Mouse (Mus musculus) thymus, postnatal 0 days (tissue): ENCODE results near the gene Ptgr2. TPM values are rescaled to one million over a fixed set of nuclear protein-coding genes. Genes with fewer than 3 reads are reported as not detected.
"Not testable (repeated sequence)": the region's sequence is repeated elsewhere in the genome, so short reads cannot be mapped to it uniquely, and the experiment has no call there.

ENCODE experiments used
- DNase-seq: peaks from one replicate; pipeline ENCODE4 v3.0.0-alpha.2; 2015; ENCODE audit warnings: low spot score
- polyA plus RNA-seq: library from polyadenylated mRNA; unstranded; fragments of >200 nt; fragmentation: Nextera tagmentation; extraction: Ambion mirVana; gene quantifications from 2 replicates; pipeline ENCODE4 v1.2.1, GENCODE M21; 2015

Ptgr2 gene
- 34.7 and 35.7 TPM in 2 replicates for polyA plus RNA-seq

- DNase-seq, result peak; percentile 92
These were observed at the start of gene Ptgr2 for GRCm38 (mm10) chr12:84284885-84285592. Ptgr2 (plus strand) TSS chr12:84285232.

GRCm38 (mm10) chr12:84235577-84235976 is 49.5 kb upstream of the Ptgr2 start:
- no peak for DNase-seq

- no peak for DNase-seq
These were observed 48.9 kb upstream of the Ptgr2 start for GRCm38 (mm10) chr12:84235981-84236752.

GRCm38 (mm10) chr12:84237036-84237435 is 48.0 kb upstream of the Ptgr2 start:
- DNase-seq, result not testable (repeated sequence)

GRCm38 (mm10) chr12:84243076-84243770 is 41.8 kb upstream of the Ptgr2 start:
- peak; percentile 93 for DNase-seq

- peak; percentile 60 for DNase-seq
These were observed 39.3 kb upstream of the Ptgr2 start for GRCm38 (mm10) chr12:84245683-84246082.

- DNase-seq, result peak; percentile 75
These were observed 35.8 kb upstream of the Ptgr2 start for GRCm38 (mm10) chr12:84249217-84249616.

- no peak for DNase-seq
These were observed 32.2 kb upstream of the Ptgr2 start for GRCm38 (mm10) chr12:84252811-84253210.

GRCm38 (mm10) chr12:84254886-84255285 is 30.1 kb upstream of the Ptgr2 start:
- no peak for DNase-seq

- no peak for DNase-seq
These were observed 24.7 kb upstream of the Ptgr2 start for GRCm38 (mm10) chr12:84260363-84260762.

- DNase-seq, result no peak
These were observed 17.8 kb upstream of the Ptgr2 start for GRCm38 (mm10) chr12:84267264-84267663.

- no peak for DNase-seq
These were observed 11.7 kb upstream of the Ptgr2 start for GRCm38 (mm10) chr12:84273366-84273765.

- DNase-seq, result no peak
These were observed 9.7 kb upstream of the Ptgr2 start for GRCm38 (mm10) chr12:84275288-84275687.

GRCm38 (mm10) chr12:84276288-84276687 is 8.7 kb upstream of the Ptgr2 start:
- DNase-seq, result no peak

GRCm38 (mm10) chr12:84276799-84277198 is 8.2 kb upstream of the Ptgr2 start:
- no peak for DNase-seq

GRCm38 (mm10) chr12:84277832-84278231 is 7.2 kb upstream of the Ptgr2 start:
- no peak for DNase-seq

- no peak for DNase-seq
These were observed 6.1 kb upstream of the Ptgr2 start for GRCm38 (mm10) chr12:84278901-84279300.

GRCm38 (mm10) chr12:84284391-84284790 is 641 bp upstream of the Ptgr2 start:
- no peak for DNase-seq

GRCm38 (mm10) chr12:84285593-84285968 is 549 bp downstream of the Ptgr2 start:
- no peak for DNase-seq

- DNase-seq, result peak; percentile 22
These were observed 3.4 kb downstream of the Ptgr2 start for GRCm38 (mm10) chr12:84288461-84288860.

GRCm38 (mm10) chr12:84297851-84298250 is 12.8 kb downstream of the Ptgr2 start:
- DNase-seq, result no peak

- DNase-seq, result no peak
These were observed 14.2 kb downstream of the Ptgr2 start for GRCm38 (mm10) chr12:84299265-84299664.
